Mouse (Mus musculus) kidney, postnatal 0 days (tissue): Measurements from ENCODE around the gene Ppp1r13b. TPM values are rescaled to one million over a fixed set of nuclear protein-coding genes. Genes with fewer than 3 reads are reported as not detected.

Experiments
- ATAC-seq: fragments of 200-750 bp; cut with Nextera tagmentation; replicated peaks from 2 replicates; pipeline ENCODE4 v1.8.0; 2017; ENCODE audit warnings: low read depth, moderate number of reproducible peaks, moderate TSS enrichment, moderate library complexity; ENCODE audit not compliant: low FRiP score
- DNase-seq: peaks from one replicate; pipeline ENCODE4 v3.0.0-alpha.2; 2016; ENCODE audit warnings: low spot score
- H3K27ac ChIP-seq: fragments of 300-500 bp; sonication (generic); 2 replicates; pipeline ENCODE4 v1.5.1; 2014; ENCODE audit warnings: mild to moderate bottlenecking
- H3K27me3 ChIP-seq: fragments of 300-500 bp; sonication (generic); 2 replicates; pipeline ENCODE4 v1.6.1; 2014; ENCODE audit warnings: low read length, mixed read lengths; ENCODE audit not compliant: insufficient read depth
- H3K36me3 ChIP-seq: fragments of 300-500 bp; sonication (generic); 2 replicates; pipeline ENCODE4 v1.6.1; 2014; ENCODE audit warnings: low read length, mixed read lengths; ENCODE audit not compliant: insufficient read depth
- H3K4me1 ChIP-seq: fragments of 300-500 bp; sonication (generic); replicated peaks from 2 replicates; pipeline ENCODE4 v1.6.1; 2014; ENCODE audit warnings: antibody characterized with exemption, low read length, mixed read lengths; ENCODE audit not compliant: insufficient read depth
- H3K4me2 ChIP-seq: fragments of 300-500 bp; sonication (generic); 2 replicates; pipeline ENCODE4 v1.6.1; 2014; ENCODE audit warnings: mild to moderate bottlenecking, low read length, moderate library complexity, mixed read lengths
- H3K4me3 ChIP-seq: fragments of 300-500 bp; sonication (generic); replicated peaks from 2 replicates; pipeline ENCODE4 v1.5.1; 2014; ENCODE audit warnings: low read depth, low read length
- H3K9ac ChIP-seq: fragments of 300-500 bp; sonication (generic); 2 replicates; pipeline ENCODE4 v1.6.1; 2014; ENCODE audit warnings: low read depth, low read length
- H3K9me3 ChIP-seq: fragments of 300-500 bp; sonication (generic); replicated peaks from 2 replicates; pipeline ENCODE4 v1.6.1; 2016; ENCODE audit warnings: low read length, inconsistent platforms, mixed read lengths
- CTCF ChIP-seq: IDR thresholded peaks from 2 replicates; pipeline ENCODE4 v1.5.1; 2016; ENCODE audit warnings: antibody characterized with exemption, low read depth, mild to moderate bottlenecking, moderate library complexity
- WGBS: fragments of 180-500 bp; shearing (Covaris S2); extraction: QIAGEN DNeasy Blood & Tissue Kit; methylation state at CpG from one replicate; pipeline ENCODE4 v1.1.7; 2014; 5-methylcytosine and 5-hydroxymethylcytosine counted together
- polyA plus RNA-seq: library from polyadenylated mRNA; unstranded; fragments of >200 nt; fragmentation: Nextera tagmentation; extraction: Ambion mirVana; gene quantifications from 2 replicates; pipeline ENCODE4 v1.2.1, GENCODE M21; 2015

Ppp1r13b gene
- polyA plus RNA-seq, 1 experiment from 2014 or later = 16.7 TPM

GRCm38 (mm10) chr12:111795180-111795895 lies 112.6 kb downstream of the Ppp1r13b start:
- TF ChIP-seq CTCF = no peak
- Histone ChIP-seq H3K36me3 (peaks cover 46% of the 10 kb centered on the region), H3K4me1 (no peaks in the 10 kb centered on the region), H3K27ac (0 out of 2 replicates have a peak overlapping the region, but pooled peaks have one; percentile 57), H3K27me3 (no peaks in the 10 kb centered on the region), H3K4me2 (no peak overlapping the region), H3K4me3 (no peak overlapping the region), H3K9ac (no peak overlapping the region), H3K9me3 (no peaks in the 10 kb centered on the region)
- ATAC-seq = 0 out of 2 replicates have a peak, but pooled peaks have one; percentile 33
- WGBS = 81% methylated on average over 28 of the region's 28 CpGs
- no peak for DNase-seq

- no peak for TF ChIP-seq CTCF
- no peak overlapping the region for H3K9ac ChIP-seq
- H3K27ac ChIP-seq = peak overlapping the region; percentile 44
- H3K9me3 ChIP-seq = no peaks in the 10 kb centered on the region
- ATAC-seq (peak; percentile 35), DNase-seq (no peak)
- no peaks in the 10 kb centered on the region for H3K4me1 ChIP-seq
- H3K27me3 ChIP-seq = no peaks in the 10 kb centered on the region
- H3K4me3 ChIP-seq = no peak overlapping the region
- H3K4me2 ChIP-seq = no peak overlapping the region
- 85% methylated on average over 18 of the region's 18 CpGs for WGBS
- H3K36me3 ChIP-seq = peaks cover 52% of the 10 kb centered on the region
Measured at GRCm38 (mm10) chr12:111794526-111795179, 113.3 kb downstream of the Ppp1r13b start.

- peak; percentile 45 for ATAC-seq
- peak overlapping the region; percentile 21; the same call in 1 of the 2 replicates for H3K27ac ChIP-seq
- WGBS = 68% methylated on average over 22 of the region's 22 CpGs
Measured at GRCm38 (mm10) chr12:111794102-111794501, 113.8 kb downstream of the Ppp1r13b start.

GRCm38 (mm10) chr12:111791474-111792104 lies 116.3 kb downstream of the Ppp1r13b start:
- no peak overlapping the region for H3K27ac ChIP-seq
- 93% methylated on average over 13 of the region's 13 CpGs for WGBS
- no peaks in the 10 kb centered on the region for H3K4me1 ChIP-seq
- no peaks in the 10 kb centered on the region for H3K27me3 ChIP-seq
- no peak for ATAC-seq
- no peak overlapping the region for H3K9ac ChIP-seq
- no peak for TF ChIP-seq CTCF
- no peak for DNase-seq
- peaks cover 57% of the 10 kb centered on the region for H3K36me3 ChIP-seq
- H3K4me3 ChIP-seq = no peak overlapping the region
- H3K4me2 ChIP-seq = no peak overlapping the region
- H3K9me3 ChIP-seq = no peaks in the 10 kb centered on the region

More at GRCm38 (mm10) chr12:111794102-111794501, 113.8 kb downstream of the Ppp1r13b start:
- Histone ChIP-seq H3K9me3 (no peaks in the 10 kb centered on the region), H3K9ac (no peak overlapping the region), H3K36me3 (peaks cover 53% of the 10 kb centered on the region), H3K27me3 (no peaks in the 10 kb centered on the region), H3K4me3 (no peak overlapping the region), H3K4me2 (no peak overlapping the region), H3K4me1 (no peaks in the 10 kb centered on the region)
- DNase-seq = no peak
- TF ChIP-seq CTCF = no peak

- Histone ChIP-seq H3K36me3 (peaks cover 53% of the 10 kb centered on the region), H3K27ac (peak overlapping the region; percentile 62; the same call in 1 of the 2 replicates), H3K27me3 (no peaks in the 10 kb centered on the region), H3K4me3 (no peak overlapping the region), H3K9me3 (no peaks in the 10 kb centered on the region), H3K4me1 (no peaks in the 10 kb centered on the region), H3K4me2 (no peak overlapping the region), H3K9ac (no peak overlapping the region)
- no peak for DNase-seq
- no peak for TF ChIP-seq CTCF
- ATAC-seq = no peak
- WGBS = 91% methylated on average over 7 of the region's 7 CpGs
Measured at GRCm38 (mm10) chr12:111790631-111791030, 117.3 kb downstream of the Ppp1r13b start.

- no peak overlapping the region for H3K4me3 ChIP-seq
- peaks cover 56% of the 10 kb centered on the region for H3K36me3 ChIP-seq
- peak overlapping the region; percentile 62 for H3K27ac ChIP-seq
- H3K9me3 ChIP-seq = no peaks in the 10 kb centered on the region
- H3K27me3 ChIP-seq = no peaks in the 10 kb centered on the region
- no peak overlapping the region for H3K9ac ChIP-seq
- ATAC-seq = peak; percentile 84
- 79% methylated on average over 5 of the region's 5 CpGs for WGBS
- H3K4me2 ChIP-seq = no peak overlapping the region
- H3K4me1 ChIP-seq = no peaks in the 10 kb centered on the region
- no peak for TF ChIP-seq CTCF
- no peak for DNase-seq
Measured at GRCm38 (mm10) chr12:111790090-111790489, 117.8 kb downstream of the Ppp1r13b start.
